ENCODE assay signal across 8 mouse cellular contexts in the genomic region with DNA sequence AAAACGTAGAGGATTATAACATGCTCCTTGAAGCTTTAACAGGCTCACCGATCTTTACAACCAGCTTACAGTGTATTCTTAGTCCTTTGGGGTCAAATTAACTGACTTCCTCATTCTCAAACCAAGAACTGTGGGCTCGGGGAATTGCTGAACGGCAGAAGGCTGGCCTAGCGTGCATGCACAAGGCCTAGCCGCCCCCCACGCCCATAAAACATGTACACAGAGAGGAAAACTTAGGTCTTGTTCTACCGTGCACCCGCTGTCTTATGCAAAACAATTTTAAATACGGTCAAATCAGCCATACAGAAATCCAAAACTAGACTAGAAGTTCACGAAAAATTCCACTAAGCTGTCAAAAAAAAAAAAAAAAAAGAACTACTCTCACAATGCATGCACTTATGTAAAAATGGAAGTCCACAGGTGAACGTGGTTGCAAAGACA. TPM values are rescaled to one million over a fixed set of nuclear protein-coding genes. Genes with fewer than 3 reads are reported as not detected.
A peak's percentile ranks its signal among the peaks of the same experiment; 100 is the strongest.
DNase-seq lines count a peak whose midpoint lies in the region; ATAC-seq and TF ChIP-seq lines count a peak whose summit lies in the region.

No protein-coding gene starts in this region.

- H3K4me1 ChIP-seq in erythroblast, embryonic 14.5 days (ENCODE audit: control insufficient read depth): peaks cover 41% of the 10 kb centered on the region
- H3K4me1 ChIP-seq in hindbrain, postnatal 0 days (ENCODE audit: insufficient read depth, low read length): no peaks in the 10 kb centered on the region
- H3K4me1 ChIP-seq in lung, embryonic 14.5 days (ENCODE audit: insufficient read depth): peaks cover 4% of the 10 kb centered on the region
- H3K4me1 ChIP-seq in olfactory bulb, adult 2 months (ENCODE audit: control insufficient read depth, insufficient read depth, low read length): 0 out of 2 replicates have a peak, but pooled peaks cover 3% of the 10 kb centered on the region

- no peak for TF ChIP-seq CTCF in hindbrain, postnatal 0 days (IDR thresholded peaks at IDR 0.05; ENCODE audit: low read depth)
- TF ChIP-seq CTCF in lung, embryonic 14.5 days (IDR thresholded peaks at IDR 0.05; ENCODE audit: low read depth): no peak
- no peak for TF ChIP-seq CTCF in olfactory bulb, adult 2 months (IDR thresholded peaks at IDR 0.05; ENCODE audit: insufficient read depth, low read depth, low read length)

- peak overlapping the region; percentile 100; the same call in 1 of the 2 replicates for H3K27ac ChIP-seq in hindbrain, postnatal 0 days
- peak overlapping the region; percentile 100 for H3K27ac ChIP-seq in lung, embryonic 14.5 days (ENCODE audit: low read depth)
- peak overlapping the region; percentile 71; the same call in 1 of the 2 replicates for H3K27ac ChIP-seq in olfactory bulb, adult 2 months (ENCODE audit: insufficient read depth, low read depth, low read length)

- peak overlapping the region; percentile 100 for H3K4me3 ChIP-seq in erythroblast, embryonic 14.5 days (replicated peaks)
- H3K4me3 ChIP-seq in hindbrain, postnatal 0 days (ENCODE audit: low read length): peak overlapping the region; percentile 99
- H3K4me3 ChIP-seq in lung, embryonic 14.5 days (ENCODE audit: low read depth, low read length): peak overlapping the region; percentile 99
- H3K4me3 ChIP-seq in olfactory bulb, adult 2 months (ENCODE audit: insufficient read depth, low read depth, low read length): peak overlapping the region; percentile 62

- peaks cover 31% of the 10 kb centered on the region for H3K36me3 ChIP-seq in erythroblast, embryonic 14.5 days (ENCODE audit: control insufficient read depth)
- H3K36me3 ChIP-seq in hindbrain, postnatal 0 days (ENCODE audit: insufficient read depth, low read length): no peaks in the 10 kb centered on the region
- H3K36me3 ChIP-seq in lung, embryonic 14.5 days (ENCODE audit: insufficient read depth): 0 out of 2 replicates have a peak, but pooled peaks cover 9% of the 10 kb centered on the region

- H3K9ac ChIP-seq in hindbrain, postnatal 0 days (replicated peaks; ENCODE audit: low read length): peak overlapping the region; percentile 100
- H3K9ac ChIP-seq in lung, embryonic 14.5 days: peak overlapping the region; percentile 99

- DNase-seq in adrenal gland, adult (ENCODE audit: inconsistent age in 2 of 2, low spot score in 1 of 2): peak; percentile 36 to 69
- no peak for DNase-seq in adrenal gland, adult 8-10 months
- DNase-seq in MEL-GATA-1-ER (ENCODE audit: extremely low read depth, low read depth): peak; percentile 89
- DNase-seq in hindbrain, postnatal 0 days (ENCODE audit: low spot score): peak; percentile 29
- peak; percentile 55 for DNase-seq in lung, embryonic 14.5 days
- DNase-seq in urinary bladder, postnatal 36 days (ENCODE audit: low spot score in 2 of 2): no peak

- H3K4me2 ChIP-seq in hindbrain, postnatal 0 days (ENCODE audit: low read depth, low read length): peak overlapping the region; percentile 88
- H3K4me2 ChIP-seq in lung, embryonic 14.5 days: peak overlapping the region; percentile 94

- TF ChIP-seq POLR2A in olfactory bulb, adult 2 months (IDR thresholded peaks at IDR 0.05; ENCODE audit: insufficient read depth, low read depth, low read length): no peak

- no peaks in the 10 kb centered on the region for H3K9me3 ChIP-seq in erythroblast, embryonic 14.5 days (ENCODE audit: control insufficient read depth, low read length)
- no peaks in the 10 kb centered on the region for H3K9me3 ChIP-seq in hindbrain, postnatal 0 days (ENCODE audit: low read length)
- H3K9me3 ChIP-seq in lung, embryonic 14.5 days (ENCODE audit: low read depth, low read length): no peaks in the 10 kb centered on the region

- WGBS in hindbrain, postnatal 0 days: 2% methylated on average over 12 of the region's 12 CpGs
- WGBS in lung, embryonic 14.5 days: 2% methylated on average over 12 of the region's 12 CpGs
- 0% methylated on average over 12 of the region's 12 CpGs for WGBS in olfactory bulb, adult 2 months

- H3K27me3 ChIP-seq in erythroblast, embryonic 14.5 days (ENCODE audit: control insufficient read depth): no peaks in the 10 kb centered on the region
- H3K27me3 ChIP-seq in hindbrain, postnatal 0 days (ENCODE audit: insufficient read depth, low read length): no peaks in the 10 kb centered on the region
- H3K27me3 ChIP-seq in lung, embryonic 14.5 days (ENCODE audit: insufficient read depth, low read length): no peaks in the 10 kb centered on the region

- no peak for ATAC-seq in hindbrain, postnatal 0 days
- ATAC-seq in lung, embryonic 14.5 days (ENCODE audit: insufficient read depth): no peak

RNA-seq across cellular contexts. Expression of gene Wtap, which starts 2.8 kb away (rescaled TPM):
- 10 to 100 TPM; 56.8 to 69.3 (median 63.1) TPM for total RNA-seq in adrenal gland, adult 8-10 months (2022)
- polyA plus RNA-seq in erythroblast, embryonic 14.5 days (2012): 0.81 and 0.91 TPM in 2 replicates
- 48.9 and 54.2 TPM in 2 replicates for total RNA-seq in hindbrain, postnatal 0 days (2014; rRNA removed)
- polyA plus RNA-seq in hindbrain, postnatal 0 days (2015; fragmentation: Nextera tagmentation; extraction: Ambion mirVana): 123 and 126 TPM in 2 replicates
- 136 TPM in 2 replicates for polyA plus RNA-seq in lung, embryonic 14.5 days (2014; fragmentation: Nextera tagmentation; extraction: Ambion mirVana)
- polyA plus RNA-seq in olfactory bulb, adult 2 months (2012; ENCODE audit: insufficient read depth, insufficient read length, low replicate concordance, missing spikeins): not detected in 2 replicates

RNA-seq across cellular contexts. Expression of gene Sod2, which starts 15.4 kb away (rescaled TPM):
- total RNA-seq in adrenal gland, adult 8-10 months (2022): 100 to 1,000 TPM; 251 to 373 (median 320) TPM
- polyA plus RNA-seq in erythroblast, embryonic 14.5 days (2012): 30.9 and 38.6 TPM in 2 replicates
- total RNA-seq in hindbrain, postnatal 0 days (2014; rRNA removed): 229 and 295 TPM in 2 replicates
- polyA plus RNA-seq in hindbrain, postnatal 0 days (2015; fragmentation: Nextera tagmentation; extraction: Ambion mirVana): 149 and 155 TPM in 2 replicates
- 100 and 106 TPM in 2 replicates for polyA plus RNA-seq in lung, embryonic 14.5 days (2014; fragmentation: Nextera tagmentation; extraction: Ambion mirVana)
- 78.0 TPM in 1 of 2 replicates, not detected in the other for polyA plus RNA-seq in olfactory bulb, adult 2 months (2012; ENCODE audit: insufficient read depth, insufficient read length, low replicate concordance, missing spikeins)

RNA-seq across cellular contexts. Expression of gene Acat2, which starts 30.7 kb away (rescaled TPM):
- 10 to 100 TPM; 70.0 to 86.0 (median 80.9) TPM for total RNA-seq in adrenal gland, adult 8-10 months (2022)
- 0.38 and 0.69 TPM in 2 replicates for polyA plus RNA-seq in erythroblast, embryonic 14.5 days (2012)
- total RNA-seq in hindbrain, postnatal 0 days (2014; rRNA removed): 155 and 161 TPM in 2 replicates
- polyA plus RNA-seq in hindbrain, postnatal 0 days (2015; fragmentation: Nextera tagmentation; extraction: Ambion mirVana): 212 and 215 TPM in 2 replicates
- polyA plus RNA-seq in lung, embryonic 14.5 days (2014; fragmentation: Nextera tagmentation; extraction: Ambion mirVana): 93.7 and 98.2 TPM in 2 replicates
- not detected in 2 replicates for polyA plus RNA-seq in olfactory bulb, adult 2 months (2012; ENCODE audit: insufficient read depth, insufficient read length, low replicate concordance, missing spikeins)

RNA-seq across cellular contexts. Expression of gene Acat3, which starts 50.8 kb away (rescaled TPM):
- total RNA-seq in adrenal gland, adult 8-10 months (2022): 1 to 10 TPM in 3 of 4 experiments, under 1 TPM in 1; 0.99 to 2.2 (median 1.4) TPM
- 0.18 TPM in 1 of 2 replicates, not detected in the other for polyA plus RNA-seq in erythroblast, embryonic 14.5 days (2012)
- total RNA-seq in hindbrain, postnatal 0 days (2014; rRNA removed): 0.36 and 0.94 TPM in 2 replicates
- polyA plus RNA-seq in hindbrain, postnatal 0 days (2015; fragmentation: Nextera tagmentation; extraction: Ambion mirVana): 0.75 and 0.91 TPM in 2 replicates
- polyA plus RNA-seq in lung, embryonic 14.5 days (2014; fragmentation: Nextera tagmentation; extraction: Ambion mirVana): 0.67 and 0.69 TPM in 2 replicates
- not detected in 2 replicates for polyA plus RNA-seq in olfactory bulb, adult 2 months (2012; ENCODE audit: insufficient read depth, insufficient read length, low replicate concordance, missing spikeins)

Comparison
In these comparisons a context has a peak if more than half of its experiments do, and no peak if none do; other contexts are left out.
1. DNase-seq: peak in adrenal gland, adult (2 of 2), MEL-GATA-1-ER (single experiment), hindbrain, postnatal 0 days (single experiment) and lung, embryonic 14.5 days (single experiment); none in adrenal gland, adult 8-10 months (single experiment) and urinary bladder, postnatal 36 days (0 of 2).
2. RNA of gene Wtap, which starts 2.8 kb away (polyA plus RNA-seq): 136 TPM in lung, embryonic 14.5 days and 123 to 126 TPM in hindbrain, postnatal 0 days; 0.81 to 0.91 TPM in erythroblast, embryonic 14.5 days and not detected in olfactory bulb, adult 2 months; every median in the first group is over 10 times any median in the second.
3. Peak in every context shown above with its lines, with median percentiles within 50 percentile points of each other: H3K4me3 ChIP-seq and H3K27ac ChIP-seq.